Mouse (Mus musculus): ENCODE results near the gene Sipa1.

The Sipa1 gene

GRCm38 (mm10) chr19:5607705-5608410, 55.6 kb downstream of the Sipa1 start:
- in situ Hi-C loops (cut with MseI, MboI), result no loop called here

- in situ Hi-C loops (cut with MseI, MboI), result no loop called here
Measured at GRCm38 (mm10) chr19:5606196-5606595, 57.3 kb downstream of the Sipa1 start.

GRCm38 (mm10) chr19:5605126-5605525, 58.4 kb downstream of the Sipa1 start:
- in situ Hi-C loops (cut with MseI, MboI), result no loop called here

- in situ Hi-C loops (cut with MseI, MboI), result no loop called here
Measured at GRCm38 (mm10) chr19:5603664-5604063, 59.8 kb downstream of the Sipa1 start.

DNA sequence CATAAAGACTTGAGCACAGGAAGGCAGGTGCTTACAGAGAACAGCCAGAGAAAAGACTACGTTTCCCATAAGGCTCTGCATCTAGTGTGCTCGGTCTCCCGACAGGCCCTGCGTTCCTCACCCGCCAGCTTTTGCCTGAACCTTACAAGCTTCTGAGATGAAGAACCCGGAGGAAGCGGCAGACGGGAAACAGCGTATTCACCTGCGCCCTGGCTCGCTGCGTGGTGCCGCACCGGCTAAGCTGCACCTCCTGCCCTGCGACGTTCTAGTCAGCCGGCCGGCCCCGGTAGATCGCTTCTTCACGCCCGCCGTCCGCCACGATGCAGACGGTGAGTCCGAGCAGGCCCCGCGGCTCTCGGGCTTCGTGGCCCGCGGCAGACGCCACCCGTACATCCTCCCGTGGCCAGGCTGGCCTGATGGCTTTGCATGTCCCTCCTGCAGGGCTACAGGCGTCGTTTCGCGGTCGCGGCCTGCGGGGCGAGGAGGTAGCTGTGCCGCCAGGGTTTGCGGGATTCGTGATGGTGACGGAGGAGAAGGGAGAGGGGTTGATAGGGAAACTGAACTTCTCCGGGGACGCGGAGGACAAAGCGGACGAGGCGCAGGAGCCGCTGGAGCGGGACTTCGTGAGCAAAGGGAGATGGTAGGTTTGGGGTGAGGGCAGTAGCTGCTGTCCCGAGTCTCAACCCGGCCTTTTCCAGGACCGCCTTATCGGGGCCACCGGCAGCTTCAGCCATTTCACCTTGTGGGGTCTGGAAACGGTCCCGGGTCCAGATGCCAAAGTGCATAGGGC, 61.6 kb downstream of the Sipa1 start, which contains the start of gene Rnaseh2c:
Gene Rnaseh2c, plus strand, starts transcription at position 122 of the 790 bp plus-strand sequence.
- in situ Hi-C loops (cut with MseI, MboI), result no loop called here

Data from mouse trophoblast stem cell (cell line).